Mouse (Mus musculus) effector memory CD4-positive, alpha-beta T cell, adult 7 months (primary cell): Measurements from ENCODE around the gene Zfp622. TPM values are rescaled to one million over a fixed set of nuclear protein-coding genes. Genes with fewer than 3 reads are reported as not detected.

Experiments
- polyA plus RNA-seq: library from polyadenylated mRNA; unstranded; fragments of 100-300 nt; shearing (Covaris generic); gene quantifications from one replicate; pipeline ENCODE4 v1.2.1, GENCODE M21; 2017

The Zfp622 gene
- 125 TPM for polyA plus RNA-seq

GRCm38 (mm10) chr15:25984067-25984733 is at the start of gene Zfp622:
Gene Zfp622, plus strand, starts transcription at chr15:25984366.

Other genes with a start within 250 kb of the Zfp622 start
- 45.3 TPM for gene Retreg1, start 141.2 kb upstream of the Zfp622 start, polyA plus RNA-seq